Mouse (Mus musculus) kidney, embryonic 16.5 days (tissue): ENCODE results near the gene Pck1. TPM values are rescaled to one million over a fixed set of nuclear protein-coding genes. Genes with fewer than 3 reads are reported as not detected.

Experiments used
- ATAC-seq: fragments of 200-750 bp; cut with Nextera tagmentation; 2 replicates; pipeline ENCODE4 v1.8.0; 2017; ENCODE audit warnings: moderate TSS enrichment; ENCODE audit not compliant: low FRiP score, low TSS enrichment
- H3K27ac ChIP-seq: fragments of 300-500 bp; sonication (generic); 2 replicates; pipeline ENCODE4 v1.5.1; 2014; ENCODE audit warnings: low read length
- H3K27me3 ChIP-seq: fragments of 300-500 bp; sonication (generic); 2 replicates; pipeline ENCODE4 v1.6.1; 2014; ENCODE audit warnings: low read length, control low read depth, mixed read lengths; ENCODE audit not compliant: insufficient read depth
- H3K36me3 ChIP-seq: fragments of 300-500 bp; sonication (generic); 2 replicates; pipeline ENCODE4 v1.6.1; 2014; ENCODE audit warnings: low read length, control low read depth, mixed read lengths; ENCODE audit not compliant: insufficient read depth
- H3K4me1 ChIP-seq: fragments of 300-500 bp; sonication (generic); 2 replicates; pipeline ENCODE4 v1.6.1; 2014; ENCODE audit warnings: low read length, control low read depth, mixed read lengths; ENCODE audit not compliant: insufficient read depth
- H3K4me2 ChIP-seq: fragments of 300-500 bp; sonication (generic); replicated peaks from 2 replicates; pipeline ENCODE4 v1.6.1; 2014; ENCODE audit warnings: low read depth, low read length
- H3K4me3 ChIP-seq: fragments of 300-500 bp; sonication (generic); 2 replicates; pipeline ENCODE4 v1.5.1; 2014; ENCODE audit warnings: mild to moderate bottlenecking, low read length
- H3K9ac ChIP-seq: fragments of 300-500 bp; sonication (generic); replicated peaks from 2 replicates; pipeline ENCODE4 v1.6.1; 2014; ENCODE audit warnings: low read length
- H3K9me3 ChIP-seq: fragments of 300-500 bp; sonication (generic); 2 replicates; pipeline ENCODE4 v1.6.1; 2016; ENCODE audit warnings: low read length, control low read depth
- WGBS: fragments of 180-500 bp; shearing (Covaris S2); extraction: QIAGEN DNeasy Blood & Tissue Kit; methylation state at CpG from one replicate; pipeline ENCODE4 v1.1.7; 2014; 5-methylcytosine and 5-hydroxymethylcytosine counted together
- polyA plus RNA-seq: library from polyadenylated mRNA; unstranded; fragments of >200 nt; fragmentation: Nextera tagmentation; extraction: Ambion mirVana; gene quantifications from 2 replicates; pipeline ENCODE4 v1.2.1, GENCODE M21; 2015

Pck1 gene
- polyA plus RNA-seq, 1 experiment from 2014 or later = 38.4 TPM

GRCm38 (mm10) chr2:173157376-173157775 lies 4.5 kb downstream of the Pck1 start:
- H3K9me3 ChIP-seq = no peaks in the 10 kb centered on the region
- peaks cover 41% of the 10 kb centered on the region for H3K4me1 ChIP-seq
- no peaks in the 10 kb centered on the region for H3K36me3 ChIP-seq
- 38% methylated on average over 4 of the region's 4 CpGs for WGBS
- H3K27ac ChIP-seq = no peak overlapping the region
- peak; percentile 33; the same call in 1 of the 2 replicates for ATAC-seq
- H3K27me3 ChIP-seq = no peaks in the 10 kb centered on the region; the same call in 1 of the 2 replicates
- H3K4me2 ChIP-seq = no peak overlapping the region
- H3K9ac ChIP-seq = no peak overlapping the region
- H3K4me3 ChIP-seq = no peak overlapping the region

GRCm38 (mm10) chr2:173157871-173158270 lies 5.0 kb downstream of the Pck1 start:
- 90% methylated on average over 4 of the region's 4 CpGs for WGBS
- H3K9me3 ChIP-seq = no peaks in the 10 kb centered on the region
- H3K9ac ChIP-seq = no peak overlapping the region
- no peak for ATAC-seq
- H3K4me3 ChIP-seq = no peak overlapping the region
- H3K36me3 ChIP-seq = no peaks in the 10 kb centered on the region
- H3K27ac ChIP-seq = no peak overlapping the region
- H3K4me1 ChIP-seq = peaks cover 36% of the 10 kb centered on the region
- H3K4me2 ChIP-seq = no peak overlapping the region
- no peaks in the 10 kb centered on the region; the same call in 1 of the 2 replicates for H3K27me3 ChIP-seq

GRCm38 (mm10) chr2:173158390-173159055 lies 5.7 kb downstream of the Pck1 start:
- whole genome bisulfite sequencing = 81% methylated on average over 19 of the region's 19 CpGs
- Histone ChIP-seq H3K36me3 (no peaks in the 10 kb centered on the region), H3K9me3 (no peaks in the 10 kb centered on the region), H3K4me1 (peaks cover 33% of the 10 kb centered on the region), H3K27ac (peak overlapping the region; percentile 23; the same call in 1 of the 2 replicates), H3K27me3 (no peaks in the 10 kb centered on the region; the same call in 1 of the 2 replicates), H3K4me2 (no peak overlapping the region), H3K9ac (no peak overlapping the region), H3K4me3 (no peak overlapping the region)
- ATAC-seq = no peak

GRCm38 (mm10) chr2:173159354-173160311 lies 6.8 kb downstream of the Pck1 start:
- peak; percentile 76 for ATAC-seq
- peak overlapping the region; percentile 30 for H3K4me2 ChIP-seq
- H3K4me1 ChIP-seq = peaks cover 33% of the 10 kb centered on the region
- no peaks in the 10 kb centered on the region; the same call in 1 of the 2 replicates for H3K27me3 ChIP-seq
- 21% methylated on average over 24 of the region's 24 CpGs for WGBS
- peak overlapping the region; percentile 57 for H3K9ac ChIP-seq
- peak overlapping the region; percentile 87 for H3K27ac ChIP-seq
- H3K36me3 ChIP-seq = no peaks in the 10 kb centered on the region
- H3K4me3 ChIP-seq = no peak overlapping the region
- H3K9me3 ChIP-seq = no peaks in the 10 kb centered on the region

GRCm38 (mm10) chr2:173163380-173163779 lies 10.5 kb downstream of the Pck1 start:
- ATAC-seq = peak; percentile 52; the same call in 1 of the 2 replicates
- peak overlapping the region; percentile 18; the same call in 1 of the 2 replicates for H3K27ac ChIP-seq
- H3K4me3 ChIP-seq = no peak overlapping the region
- no peak overlapping the region for H3K9ac ChIP-seq
- peaks cover 27% of the 10 kb centered on the region for H3K27me3 ChIP-seq
- 59% methylated on average over 8 of the region's 8 CpGs for WGBS
- H3K4me2 ChIP-seq = no peak overlapping the region
- no peaks in the 10 kb centered on the region for H3K9me3 ChIP-seq
- no peaks in the 10 kb centered on the region for H3K36me3 ChIP-seq
- H3K4me1 ChIP-seq = peaks cover 18% of the 10 kb centered on the region

GRCm38 (mm10) chr2:173164358-173164757 lies 11.5 kb downstream of the Pck1 start:
- 58% methylated on average over 2 of the region's 2 CpGs for WGBS
- no peak for ATAC-seq

GRCm38 (mm10) chr2:173164946-173165345 lies 12.1 kb downstream of the Pck1 start:
- 82% methylated on average over 10 of the region's 10 CpGs for WGBS
- ATAC-seq = no peak
- Histone ChIP-seq H3K36me3 (no peaks in the 10 kb centered on the region), H3K27me3 (peaks cover 40% of the 10 kb centered on the region), H3K4me1 (peaks cover 10% of the 10 kb centered on the region), H3K4me2 (no peak overlapping the region), H3K9me3 (no peaks in the 10 kb centered on the region), H3K9ac (no peak overlapping the region), H3K27ac (no peak overlapping the region), H3K4me3 (no peak overlapping the region)

More at GRCm38 (mm10) chr2:173164358-173164757, 11.5 kb downstream of the Pck1 start:
- Histone ChIP-seq H3K27me3 (peaks cover 34% of the 10 kb centered on the region), H3K4me2 (no peak overlapping the region), H3K27ac (no peak overlapping the region), H3K9me3 (no peaks in the 10 kb centered on the region), H3K4me1 (peaks cover 16% of the 10 kb centered on the region), H3K4me3 (no peak overlapping the region), H3K36me3 (no peaks in the 10 kb centered on the region), H3K9ac (no peak overlapping the region)

- no peak overlapping the region for H3K9ac ChIP-seq
- WGBS = 80% methylated on average over 10 of the region's 10 CpGs
- no peaks in the 10 kb centered on the region for H3K36me3 ChIP-seq
- H3K4me3 ChIP-seq = no peak overlapping the region
- no peak overlapping the region for H3K27ac ChIP-seq
- H3K4me2 ChIP-seq = no peak overlapping the region
- peaks cover 9% of the 10 kb centered on the region; the same call in 1 of the 2 replicates for H3K4me1 ChIP-seq
- ATAC-seq = no peak
- no peaks in the 10 kb centered on the region for H3K9me3 ChIP-seq
- H3K27me3 ChIP-seq = peaks cover 44% of the 10 kb centered on the region
Observed at GRCm38 (mm10) chr2:173165357-173165756, 12.5 kb downstream of the Pck1 start.

- no peak for ATAC-seq
- H3K4me3 ChIP-seq = no peak overlapping the region
- 35% methylated on average over 5 of the region's 5 CpGs for WGBS
- no peak overlapping the region for H3K4me2 ChIP-seq
- H3K36me3 ChIP-seq = no peaks in the 10 kb centered on the region
- H3K27ac ChIP-seq = no peak overlapping the region
- H3K27me3 ChIP-seq = peaks cover 50% of the 10 kb centered on the region
- H3K4me1 ChIP-seq = peaks cover 35% of the 10 kb centered on the region
- H3K9ac ChIP-seq = no peak overlapping the region
- H3K9me3 ChIP-seq = no peaks in the 10 kb centered on the region
Observed at GRCm38 (mm10) chr2:173168411-173168851, 15.6 kb downstream of the Pck1 start.
